Mouse (Mus musculus) small intestine, adult 2 months (tissue): ENCODE measurements around the gene Kcnh7. TPM values are rescaled to one million over a fixed set of nuclear protein-coding genes. Genes with fewer than 3 reads are reported as not detected.

Experiments
- H3K27ac ChIP-seq: fragments of 200-500 bp; 2 replicates; pipeline ENCODE4 v1.5.1; 2012; ENCODE audit warnings: low read depth, low read length, control low read depth, inconsistent platforms; ENCODE audit not compliant: insufficient read depth
- H3K27me3 ChIP-seq: fragments of 200-500 bp; 2 replicates; pipeline ENCODE4 v1.6.1; 2012; ENCODE audit warnings: mild to moderate bottlenecking, moderate library complexity, low read length, inconsistent platforms; ENCODE audit not compliant: control insufficient read depth, insufficient read depth
- H3K36me3 ChIP-seq: fragments of 200-500 bp; 2 replicates; pipeline ENCODE4 v1.6.1; 2012; ENCODE audit warnings: mild to moderate bottlenecking, low read length, control low read depth, inconsistent platforms; ENCODE audit not compliant: control insufficient read depth, insufficient read depth
- H3K4me1 ChIP-seq: fragments of 200-500 bp; 2 replicates; pipeline ENCODE4 v1.6.1; 2012; ENCODE audit warnings: low read length, inconsistent platforms, mixed read lengths; ENCODE audit not compliant: control insufficient read depth, insufficient read depth, insufficient read length
- H3K4me3 ChIP-seq: fragments of 200-500 bp; 2 replicates; pipeline ENCODE4 v1.5.1; 2012; ENCODE audit warnings: low read depth, mild to moderate bottlenecking, control low read depth, inconsistent platforms, low read length, moderate library complexity
- CTCF ChIP-seq: fragments of 200-500 bp; IDR thresholded peaks from 2 replicates; pipeline ENCODE4 v1.5.1; 2012; ENCODE audit warnings: low read depth, mild to moderate bottlenecking, control low read depth, inconsistent platforms, low read length, moderate library complexity, mixed read lengths; ENCODE audit not compliant: insufficient replicate concordance, insufficient read length; ENCODE audit errors: extremely low read depth
- POLR2A ChIP-seq: fragments of 200-500 bp; IDR thresholded peaks from 2 replicates; pipeline ENCODE4 v1.6.1; 2012; ENCODE audit warnings: low read depth, mild to moderate bottlenecking, control low read depth, inconsistent platforms, low read length, moderate library complexity
- WGBS: fragments of 180-500 bp; shearing (Covaris S2); methylation state at CpG from one replicate; pipeline ENCODE4 v1.1.7; 2018; 5-methylcytosine and 5-hydroxymethylcytosine counted together
- polyA plus RNA-seq: library from polyadenylated mRNA; depleted of rRNA; stranded (reverse); fragments of >200 nt; gene quantifications from 2 replicates; pipeline ENCODE4 v1.2.3, GENCODE M21; 2012

Kcnh7 gene
- polyA plus RNA-seq, 1 experiment = not detected

DNA sequence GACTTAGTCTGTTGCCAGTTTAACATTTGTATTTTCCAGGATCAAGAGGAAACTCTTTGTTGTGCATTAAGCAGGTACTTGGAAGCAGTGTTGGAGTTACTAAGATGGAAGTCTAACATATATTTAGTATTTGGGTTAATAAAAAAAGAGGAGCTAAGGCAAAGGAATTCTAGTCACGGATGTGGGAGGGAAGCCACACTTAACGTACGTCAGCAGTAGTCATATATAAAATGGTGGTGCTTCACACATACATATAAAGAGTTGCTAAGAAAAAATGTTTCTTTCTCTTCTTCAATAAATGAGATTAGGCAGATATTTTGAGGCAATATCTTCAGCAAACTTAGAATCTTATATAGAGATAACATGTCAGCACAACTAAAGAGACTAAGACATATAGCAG lies 144.4 kb downstream of the Kcnh7 start:
- H3K4me1 ChIP-seq = no peaks in the 10 kb centered on the region
- no peak for TF ChIP-seq POLR2A
- no peak for TF ChIP-seq CTCF
- H3K27me3 ChIP-seq = no peaks in the 10 kb centered on the region
- WGBS = 91% methylated on average over 3 of the region's 3 CpGs
- no peaks in the 10 kb centered on the region for H3K36me3 ChIP-seq
- H3K27ac ChIP-seq = no peak overlapping the region
- no peak overlapping the region for H3K4me3 ChIP-seq

- Histone ChIP-seq H3K27ac (no peak overlapping the region), H3K4me1 (no peaks in the 10 kb centered on the region), H3K36me3 (no peaks in the 10 kb centered on the region), H3K27me3 (no peaks in the 10 kb centered on the region), H3K4me3 (no peak overlapping the region)
- TF ChIP-seq CTCF (no peak), POLR2A (no peak)
These were observed 169.2 kb downstream of the Kcnh7 start for GRCm38 (mm10) chr2:63014909-63015308.

DNA sequence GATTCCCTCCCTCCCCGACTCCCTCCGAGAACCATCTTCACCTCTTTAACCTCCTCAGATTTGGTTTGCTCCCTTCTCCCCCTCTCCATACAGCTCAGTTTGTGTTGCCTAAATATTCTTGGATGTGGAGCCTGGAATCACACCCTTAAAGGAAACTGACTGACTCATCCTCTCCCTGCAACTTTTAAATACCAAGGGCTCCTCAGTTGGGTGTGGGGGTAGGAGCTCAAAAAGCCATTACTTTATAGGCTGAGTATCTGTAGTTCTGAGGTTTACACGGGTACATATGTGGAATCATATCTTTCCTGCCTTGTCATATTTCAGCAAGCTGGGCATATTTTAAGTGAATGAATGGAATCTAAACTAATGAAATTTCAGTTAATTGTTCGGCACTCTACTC lies 174.9 kb downstream of the Kcnh7 start:
- Histone ChIP-seq H3K27ac (no peak overlapping the region), H3K4me1 (no peaks in the 10 kb centered on the region), H3K36me3 (no peaks in the 10 kb centered on the region), H3K27me3 (no peaks in the 10 kb centered on the region), H3K4me3 (no peak overlapping the region)
- 84% methylated on average over 4 of the region's 4 CpGs for WGBS
- TF ChIP-seq CTCF (no peak), POLR2A (no peak)

DNA sequence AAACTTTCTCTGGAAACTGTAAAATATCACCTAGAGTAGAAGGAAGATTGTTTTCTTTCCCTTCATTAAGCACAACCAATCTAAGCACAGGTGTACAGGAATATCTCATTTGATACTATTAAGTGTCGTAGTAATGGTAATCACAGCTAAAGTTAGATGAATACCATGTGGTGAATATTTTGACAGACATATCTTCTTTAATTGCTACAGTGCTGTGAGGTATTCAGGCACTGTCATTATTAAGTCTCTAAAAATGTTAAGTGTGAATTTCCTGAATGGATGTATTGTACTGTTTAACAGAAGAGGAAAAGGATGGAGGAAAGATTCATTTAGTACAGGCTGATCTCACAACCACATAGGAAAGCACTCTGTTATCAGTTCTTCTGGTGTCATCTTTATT lies 181.3 kb downstream of the Kcnh7 start:
- 92% methylated on average over 1 of the region's 1 CpGs for WGBS
- no peaks in the 10 kb centered on the region for H3K36me3 ChIP-seq
- no peak overlapping the region for H3K4me3 ChIP-seq
- no peaks in the 10 kb centered on the region for H3K4me1 ChIP-seq
- TF ChIP-seq CTCF = no peak
- no peak for TF ChIP-seq POLR2A
- no peak overlapping the region for H3K27ac ChIP-seq
- no peaks in the 10 kb centered on the region for H3K27me3 ChIP-seq

GRCm38 (mm10) chr2:62997692-62998091 lies 186.4 kb downstream of the Kcnh7 start:
- H3K4me3 ChIP-seq = no peak overlapping the region
- H3K27ac ChIP-seq = no peak overlapping the region
- H3K4me1 ChIP-seq = no peaks in the 10 kb centered on the region
- no peaks in the 10 kb centered on the region for H3K36me3 ChIP-seq
- TF ChIP-seq POLR2A (no peak), CTCF (no peak)
- 83% methylated on average over 2 of the region's 2 CpGs for WGBS
- H3K27me3 ChIP-seq = no peaks in the 10 kb centered on the region

DNA sequence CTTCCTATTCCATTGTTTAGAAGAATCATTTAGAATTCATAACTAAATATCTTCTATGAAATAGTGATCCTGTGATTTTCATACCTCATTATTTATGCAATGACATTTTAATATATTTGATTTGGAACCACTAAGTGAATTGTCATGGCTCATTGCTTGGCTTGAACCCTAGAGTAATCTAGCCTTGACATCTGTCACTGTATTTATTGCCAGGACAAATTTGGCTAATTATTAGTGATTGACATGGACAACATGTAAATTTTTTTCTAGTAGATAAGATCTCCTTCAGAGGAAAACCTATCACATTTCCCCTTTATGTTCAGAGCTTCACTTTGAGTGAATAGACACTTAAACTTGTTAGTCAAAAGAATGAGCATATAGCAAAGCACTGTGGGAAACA lies 195.5 kb downstream of the Kcnh7 start:
- H3K27ac ChIP-seq = no peak overlapping the region
- no peak overlapping the region for H3K4me3 ChIP-seq
- no peak for TF ChIP-seq POLR2A
- no peak for TF ChIP-seq CTCF
- H3K27me3 ChIP-seq = no peaks in the 10 kb centered on the region
- no peaks in the 10 kb centered on the region for H3K36me3 ChIP-seq
- H3K4me1 ChIP-seq = no peaks in the 10 kb centered on the region

DNA sequence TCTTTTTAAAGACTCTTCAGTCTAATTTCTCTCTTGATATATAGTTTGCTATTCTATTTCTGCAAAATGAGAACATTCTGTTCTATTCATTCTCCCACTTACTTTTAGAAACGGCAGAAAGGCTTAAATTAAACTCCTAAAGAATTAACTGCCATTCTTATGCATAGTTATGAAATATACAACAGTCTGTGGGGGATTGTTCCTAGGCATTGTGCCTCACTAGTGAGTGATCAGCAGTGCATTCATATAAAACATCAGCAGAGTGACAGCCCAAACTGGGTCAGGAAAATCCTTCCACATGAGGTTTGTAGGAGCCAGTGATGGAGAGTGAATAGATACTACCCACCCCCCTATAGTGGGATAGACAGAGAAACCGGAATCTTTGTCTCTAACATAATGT lies 200.2 kb downstream of the Kcnh7 start:
- H3K4me3 ChIP-seq = no peak overlapping the region
- WGBS = 63% methylated on average over 2 of the region's 2 CpGs
- no peak overlapping the region for H3K27ac ChIP-seq
- no peak for TF ChIP-seq CTCF
- TF ChIP-seq POLR2A = no peak
- H3K36me3 ChIP-seq = no peaks in the 10 kb centered on the region
- no peaks in the 10 kb centered on the region for H3K4me1 ChIP-seq
- no peaks in the 10 kb centered on the region for H3K27me3 ChIP-seq
